In the genomic region with DNA sequence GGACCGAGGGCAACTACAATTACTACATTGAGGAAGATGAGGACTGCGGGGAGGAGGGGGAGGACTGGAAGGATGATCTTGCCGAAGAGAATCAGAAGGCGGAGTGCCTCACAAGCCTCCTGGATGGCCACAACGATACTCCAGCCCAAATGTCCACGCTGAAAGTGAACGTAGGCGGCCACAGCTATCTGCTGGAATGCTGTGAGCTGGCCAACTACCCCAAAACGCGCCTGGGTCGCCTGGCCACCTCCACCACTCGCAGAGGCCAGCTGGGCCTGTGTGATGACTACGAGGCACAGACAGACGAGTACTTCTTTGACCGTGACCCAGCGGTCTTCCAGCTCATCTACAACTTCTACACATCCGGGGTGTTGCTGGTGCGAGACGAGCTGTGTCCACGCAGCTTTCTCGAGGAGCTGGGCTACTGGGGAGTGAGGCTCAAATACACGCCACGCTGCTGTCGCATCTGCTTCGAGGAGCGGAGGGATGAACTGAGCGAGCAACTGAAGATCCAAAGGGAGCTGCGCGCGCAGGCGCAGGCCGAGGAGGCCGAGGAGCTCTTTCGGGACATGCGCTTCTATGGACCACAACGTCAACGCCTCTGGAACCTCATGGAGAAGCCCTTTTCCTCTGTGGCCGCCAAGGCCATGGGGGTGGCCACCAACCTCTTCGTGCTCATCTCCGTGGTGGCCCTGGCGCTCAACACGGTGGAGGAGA, we compare ENCODE assay signal across 21 mouse cellular contexts. TPM values are rescaled to one million over a fixed set of nuclear protein-coding genes. Genes with fewer than 3 reads are reported as not detected.
DNase-seq lines count a peak whose midpoint lies in the region; ATAC-seq and TF ChIP-seq lines count a peak whose summit lies in the region.
"Had no signal": no experiment of that assay in that cellular context is flagged by ENCODE, and none has a peak within 500 bp of the region (broad histone marks: within the 10 kb centered on the region; RNA-seq: fewer than 3 reads in every experiment).

No protein-coding gene starts in this region.

- H3K27me3 ChIP-seq in forebrain, embryonic 10.5 days (ENCODE audit: poor library complexity, severe bottlenecking), result no peaks in the 10 kb centered on the region
- H3K27me3 ChIP-seq in forebrain, embryonic 13.5 days, result no peaks in the 10 kb centered on the region
- H3K27me3 ChIP-seq in midbrain, embryonic 10.5 days (ENCODE audit: low read depth, poor library complexity, severe bottlenecking), result no peaks in the 10 kb centered on the region
- no peaks in the 10 kb centered on the region for H3K27me3 ChIP-seq in midbrain, embryonic 15.5 days (replicated peaks)
- no peaks in the 10 kb centered on the region for H3K27me3 ChIP-seq in embryonic facial prominence, embryonic 10.5 days (replicated peaks; ENCODE audit: low read depth, poor library complexity, severe bottlenecking)
- H3K27me3 ChIP-seq in lung, postnatal 0 days (replicated peaks; ENCODE audit: insufficient read depth, low read length), result no peaks in the 10 kb centered on the region
- no peaks in the 10 kb centered on the region for H3K27me3 ChIP-seq in hindbrain, postnatal 0 days (ENCODE audit: insufficient read depth, low read length)
- H3K27me3 ChIP-seq: forebrain, embryonic 12.5 days; hindbrain, embryonic 13.5 days; liver, embryonic 15.5 days; neural tube, embryonic 12.5 days had no signal

- H3K4me1 ChIP-seq in forebrain, embryonic 10.5 days, result no peaks in the 10 kb centered on the region
- H3K4me1 ChIP-seq in forebrain, embryonic 13.5 days, result no peaks in the 10 kb centered on the region
- H3K4me1 ChIP-seq in midbrain, embryonic 10.5 days, result peaks cover 6% of the 10 kb centered on the region; the same call in 1 of the 2 replicates
- no peaks in the 10 kb centered on the region for H3K4me1 ChIP-seq in midbrain, embryonic 15.5 days
- H3K4me1 ChIP-seq in embryonic facial prominence, embryonic 10.5 days, result peaks cover 25% of the 10 kb centered on the region
- H3K4me1 ChIP-seq in lung, postnatal 0 days (ENCODE audit: insufficient read depth, low read depth, low read length), result no peaks in the 10 kb centered on the region
- no peaks in the 10 kb centered on the region for H3K4me1 ChIP-seq in hindbrain, postnatal 0 days (ENCODE audit: insufficient read depth, low read length)
- H3K4me1 ChIP-seq: forebrain, embryonic 12.5 days; hindbrain, embryonic 13.5 days; megakaryocyte, embryonic 14.5 days; neural tube, embryonic 12.5 days had no signal

- H3K9ac ChIP-seq in forebrain, embryonic 13.5 days, result no peak overlapping the region
- no peak overlapping the region for H3K9ac ChIP-seq in midbrain, embryonic 15.5 days
- no peak overlapping the region for H3K9ac ChIP-seq in lung, postnatal 0 days (replicated peaks; ENCODE audit: low read depth)
- H3K9ac ChIP-seq in hindbrain, postnatal 0 days (replicated peaks; ENCODE audit: low read length), result no peak overlapping the region
- H3K9ac ChIP-seq: forebrain, embryonic 12.5 days; hindbrain, embryonic 13.5 days; liver, embryonic 15.5 days; neural tube, embryonic 12.5 days had no signal

- no peak overlapping the region for H3K4me3 ChIP-seq in forebrain, embryonic 10.5 days
- H3K4me3 ChIP-seq in forebrain, embryonic 13.5 days, result no peak overlapping the region
- no peak overlapping the region for H3K4me3 ChIP-seq in midbrain, embryonic 10.5 days
- no peak overlapping the region for H3K4me3 ChIP-seq in midbrain, embryonic 15.5 days
- no peak overlapping the region for H3K4me3 ChIP-seq in embryonic facial prominence, embryonic 10.5 days
- no peak overlapping the region for H3K4me3 ChIP-seq in lung, postnatal 0 days (ENCODE audit: low read depth, low read length)
- no peak overlapping the region for H3K4me3 ChIP-seq in hindbrain, postnatal 0 days (ENCODE audit: low read length)
- H3K4me3 ChIP-seq: forebrain, embryonic 12.5 days; hindbrain, embryonic 13.5 days; liver, embryonic 15.5 days; megakaryocyte, embryonic 14.5 days; neural tube, embryonic 12.5 days had no signal

- no peak for TF ChIP-seq CTCF in lung, postnatal 0 days (IDR thresholded peaks at IDR 0.05)
- no peak for TF ChIP-seq CTCF in hindbrain, postnatal 0 days (IDR thresholded peaks at IDR 0.05; ENCODE audit: low read depth)

- WGBS in forebrain, embryonic 10.5 days, result 95% methylated on average over 42 of the region's 42 CpGs
- 97% methylated on average over 42 of the region's 42 CpGs for WGBS in forebrain, embryonic 13.5 days
- WGBS in midbrain, embryonic 10.5 days, result 96% methylated on average over 42 of the region's 42 CpGs
- 94% methylated on average over 42 of the region's 42 CpGs for WGBS in midbrain, embryonic 15.5 days
- 96% methylated on average over 42 of the region's 42 CpGs for WGBS in embryonic facial prominence, embryonic 10.5 days
- WGBS in lung, postnatal 0 days, result 92% methylated on average over 42 of the region's 42 CpGs
- WGBS in hindbrain, postnatal 0 days, result 96% methylated on average over 42 of the region's 42 CpGs

- no peak for TF ChIP-seq EP300 in lung, postnatal 0 days (IDR thresholded peaks at IDR 0.05)

- 0 out of 2 replicates have a peak overlapping the region, but pooled peaks have one; percentile 22 for H3K27ac ChIP-seq in forebrain, embryonic 10.5 days
- H3K27ac ChIP-seq in forebrain, embryonic 13.5 days, result no peak overlapping the region
- peak overlapping the region; percentile 23; the same call in 1 of the 2 replicates for H3K27ac ChIP-seq in midbrain, embryonic 10.5 days (replicated peaks)
- no peak overlapping the region for H3K27ac ChIP-seq in midbrain, embryonic 15.5 days
- H3K27ac ChIP-seq in embryonic facial prominence, embryonic 10.5 days (replicated peaks), result 0 out of 2 replicates have a peak overlapping the region, but pooled peaks have one; percentile 40
- H3K27ac ChIP-seq in lung, postnatal 0 days (ENCODE audit: low read length), result no peak overlapping the region
- H3K27ac ChIP-seq in hindbrain, postnatal 0 days, result no peak overlapping the region
- H3K27ac ChIP-seq: forebrain, embryonic 12.5 days; hindbrain, embryonic 13.5 days; liver, embryonic 15.5 days; neural tube, embryonic 12.5 days had no signal

- H3K9me3 ChIP-seq in forebrain, embryonic 10.5 days, result no peaks in the 10 kb centered on the region
- no peaks in the 10 kb centered on the region for H3K9me3 ChIP-seq in forebrain, embryonic 13.5 days (replicated peaks)
- no peaks in the 10 kb centered on the region for H3K9me3 ChIP-seq in midbrain, embryonic 10.5 days (replicated peaks)
- no peaks in the 10 kb centered on the region for H3K9me3 ChIP-seq in midbrain, embryonic 15.5 days
- no peaks in the 10 kb centered on the region for H3K9me3 ChIP-seq in embryonic facial prominence, embryonic 10.5 days
- H3K9me3 ChIP-seq in lung, postnatal 0 days (ENCODE audit: low read length), result no peaks in the 10 kb centered on the region
- H3K9me3 ChIP-seq in hindbrain, postnatal 0 days (ENCODE audit: low read length), result no peaks in the 10 kb centered on the region
- H3K9me3 ChIP-seq: forebrain, embryonic 12.5 days; hindbrain, embryonic 13.5 days; liver, embryonic 15.5 days; neural tube, embryonic 12.5 days had no signal

- H3K4me2 ChIP-seq in forebrain, embryonic 13.5 days, result no peak overlapping the region
- no peak overlapping the region for H3K4me2 ChIP-seq in midbrain, embryonic 15.5 days
- no peak overlapping the region for H3K4me2 ChIP-seq in lung, postnatal 0 days (replicated peaks; ENCODE audit: low read depth, low read length)
- no peak overlapping the region for H3K4me2 ChIP-seq in hindbrain, postnatal 0 days (ENCODE audit: low read depth, low read length)
- H3K4me2 ChIP-seq: forebrain, embryonic 12.5 days; hindbrain, embryonic 13.5 days; liver, embryonic 15.5 days; neural tube, embryonic 12.5 days had no signal

- ATAC-seq in forebrain, embryonic 13.5 days, result no peak
- ATAC-seq in midbrain, embryonic 15.5 days (replicated peaks), result no peak
- no peak for ATAC-seq in lung, postnatal 0 days
- no peak for ATAC-seq in hindbrain, postnatal 0 days
- ATAC-seq: intestine, embryonic 16.5 days had no signal

- H3K36me3 ChIP-seq in forebrain, embryonic 10.5 days (replicated peaks), result no peaks in the 10 kb centered on the region
- no peaks in the 10 kb centered on the region for H3K36me3 ChIP-seq in forebrain, embryonic 13.5 days (ENCODE audit: poor library complexity, severe bottlenecking)
- no peaks in the 10 kb centered on the region for H3K36me3 ChIP-seq in midbrain, embryonic 10.5 days
- no peaks in the 10 kb centered on the region for H3K36me3 ChIP-seq in midbrain, embryonic 15.5 days (replicated peaks)
- H3K36me3 ChIP-seq in embryonic facial prominence, embryonic 10.5 days (replicated peaks), result no peaks in the 10 kb centered on the region
- no peaks in the 10 kb centered on the region for H3K36me3 ChIP-seq in lung, postnatal 0 days (ENCODE audit: insufficient read depth, low read length)
- H3K36me3 ChIP-seq in hindbrain, postnatal 0 days (ENCODE audit: insufficient read depth, low read length), result no peaks in the 10 kb centered on the region
- H3K36me3 ChIP-seq: forebrain, embryonic 12.5 days; hindbrain, embryonic 13.5 days; liver, embryonic 15.5 days; neural tube, embryonic 12.5 days had no signal

- no peak for DNase-seq in forebrain, embryonic 10.5 days (ENCODE audit: extremely low spot score, low spot score)
- DNase-seq in midbrain, embryonic 10.5 days (ENCODE audit: low spot score), result no peak
- no peak for DNase-seq in embryonic facial prominence, embryonic 10.5 days (ENCODE audit: low spot score)
- peak; percentile 25 for DNase-seq in heart, postnatal 4 days
- DNase-seq in lung, postnatal 0 days (ENCODE audit: low spot score), result no peak
- no peak for DNase-seq in hindbrain, postnatal 0 days (ENCODE audit: low spot score)
- DNase-seq: adrenal gland, adult 2 months; cerebellum, adult 8-10 months; gastrocnemius, postnatal 25 days; layer of hippocampus, postnatal 36 days; lung, postnatal 14 days; thymus, adult 18-20 months had no signal

RNA-seq across cellular contexts. Expression of a gene that starts 0.7 kb away (rescaled TPM):
- polyA plus RNA-seq in forebrain, embryonic 10.5 days (2016; fragmentation: Nextera tagmentation; extraction: Ambion mirVana), result 0.04 and 0.07 TPM in 2 replicates
- polyA plus RNA-seq in forebrain, embryonic 13.5 days (2015; fragmentation: Nextera tagmentation; extraction: Ambion mirVana), result not detected in 2 replicates
- polyA plus RNA-seq in midbrain, embryonic 10.5 days (2016; fragmentation: Nextera tagmentation; extraction: Ambion mirVana), result 0.12 and 0.15 TPM in 2 replicates
- polyA plus RNA-seq in midbrain, embryonic 15.5 days (2015; fragmentation: Nextera tagmentation; extraction: Ambion mirVana), result 0.03 and 0.04 TPM in 2 replicates
- 0.14 TPM in 1 of 2 replicates, not detected in the other for polyA plus RNA-seq in embryonic facial prominence, embryonic 10.5 days (2016; fragmentation: Nextera tagmentation; extraction: Ambion mirVana)
- under 1 TPM in 1 of 2 experiments, not detected in 1; 0.09 TPM for total RNA-seq in heart, postnatal 4 days (2021)
- 0.02 TPM in 1 of 2 replicates, not detected in the other for polyA plus RNA-seq in lung, postnatal 0 days (2015; fragmentation: Nextera tagmentation; extraction: Ambion mirVana)
- 0.36 and 0.58 TPM in 2 replicates for total RNA-seq in hindbrain, postnatal 0 days (2014; rRNA removed)
- 0.15 and 0.16 TPM in 2 replicates for polyA plus RNA-seq in hindbrain, postnatal 0 days (2015; fragmentation: Nextera tagmentation; extraction: Ambion mirVana)
- polyA plus RNA-seq: adrenal gland, adult 2 months; forebrain, embryonic 12.5 days; frontal cortex, adult 2 months; liver, embryonic 15.5 days had no signal

Comparison
In these comparisons a context has a peak if more than half of its experiments do, and no peak if none do; other contexts are left out.
1. H3K27ac ChIP-seq: peak in forebrain, embryonic 10.5 days (single experiment), midbrain, embryonic 10.5 days (single experiment) and embryonic facial prominence, embryonic 10.5 days (single experiment); none in forebrain, embryonic 13.5 days (single experiment), midbrain, embryonic 15.5 days (single experiment), lung, postnatal 0 days (single experiment) and hindbrain, postnatal 0 days (single experiment).